22 mouse cellular contexts compared by ENCODE assay signal in the genomic region with DNA sequence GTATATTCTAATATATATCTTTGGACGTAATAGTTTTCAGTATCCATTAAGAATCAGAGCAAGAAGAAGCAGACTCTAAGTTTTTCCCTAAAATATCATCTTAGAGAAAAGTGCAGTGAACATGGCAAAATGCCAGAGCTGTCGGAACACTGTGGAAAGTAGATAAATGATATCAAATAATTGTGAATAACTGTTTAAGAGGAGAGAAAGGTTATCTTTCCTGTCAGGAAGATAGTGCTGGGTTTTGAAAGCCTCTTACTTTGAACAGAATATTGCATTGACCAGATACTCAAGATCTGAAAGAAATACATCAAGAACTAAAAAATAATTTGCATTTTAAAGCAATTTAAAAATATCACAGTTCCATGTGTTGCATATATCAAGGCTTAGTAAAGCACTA.
"Had no signal": no experiment of that assay in that cellular context is flagged by ENCODE, and none has a peak within 500 bp of the region (broad histone marks: within the 10 kb centered on the region; RNA-seq: fewer than 3 reads in every experiment).

No protein-coding gene starts in this region.

- H3K4me3 ChIP-seq: kidney, embryonic 15.5 days; left cerebral cortex, adult 2 months; limb, embryonic 12.5 days; liver, embryonic 12.5 days; liver, embryonic 15.5 days; midbrain, embryonic 12.5 days had no signal

- ATAC-seq: liver, embryonic 12.5 days; lung, postnatal 0 days; midbrain, embryonic 16.5 days had no signal

- H3K4me1 ChIP-seq: kidney, embryonic 15.5 days; limb, embryonic 12.5 days; liver, embryonic 12.5 days; liver, embryonic 15.5 days; midbrain, embryonic 12.5 days had no signal

- DNase-seq: kidney, adult 11 months; kidney, adult 8-10 months; kidney, postnatal 10 days; kidney, postnatal 36 days; layer of hippocampus, postnatal 36 days; liver; lung, adult 2 months; right cerebral cortex, adult 18-20 months; right cerebral cortex, postnatal 14 days; right cerebral cortex, postnatal 4 days; thymus, adult 2 months; thymus, postnatal 14 days had no signal

- H3K9me3 ChIP-seq: kidney, embryonic 15.5 days; limb, embryonic 12.5 days; liver, embryonic 12.5 days; liver, embryonic 15.5 days; midbrain, embryonic 12.5 days had no signal

- H3K4me2 ChIP-seq: kidney, embryonic 15.5 days; limb, embryonic 12.5 days; liver, embryonic 12.5 days; liver, embryonic 15.5 days; midbrain, embryonic 12.5 days had no signal

- H3K27me3 ChIP-seq: kidney, embryonic 15.5 days; limb, embryonic 12.5 days; liver, embryonic 12.5 days; liver, embryonic 15.5 days; midbrain, embryonic 12.5 days had no signal

- H3K9ac ChIP-seq: kidney, embryonic 15.5 days; limb, embryonic 12.5 days; liver, embryonic 12.5 days; liver, embryonic 15.5 days; midbrain, embryonic 12.5 days had no signal

- H3K36me3 ChIP-seq: kidney, embryonic 15.5 days; limb, embryonic 12.5 days; liver, embryonic 12.5 days; liver, embryonic 15.5 days; midbrain, embryonic 12.5 days had no signal

- H3K27ac ChIP-seq: kidney, embryonic 15.5 days; left cerebral cortex, adult 2 months; limb, embryonic 12.5 days; liver, embryonic 12.5 days; liver, embryonic 15.5 days; macrophage; midbrain, embryonic 12.5 days; stomach, postnatal 0 days had no signal
